12 mouse cellular contexts compared by ENCODE assay signal in genomic region chr2:61476648-61477047, GRCm38 (mm10).
"Had no signal": no experiment of that assay in that cellular context is flagged by ENCODE, and none has a peak within 500 bp of the region (broad histone marks: within the 10 kb centered on the region; RNA-seq: fewer than 3 reads in every experiment).

No protein-coding gene starts in this region.

- H3K36me3 ChIP-seq: limb, embryonic 13.5 days; liver, embryonic 15.5 days; lung, embryonic 15.5 days; midbrain, embryonic 13.5 days had no signal

- DNase-seq: kidney, postnatal 10 days; kidney, postnatal 4 days; left cerebral cortex, postnatal 4 days; right cerebral cortex, adult 18-20 months; right cerebral cortex, postnatal 25 days; thymus, postnatal 36 days had no signal

- H3K4me1 ChIP-seq: limb, embryonic 13.5 days; liver, embryonic 15.5 days; lung, embryonic 15.5 days; midbrain, embryonic 13.5 days had no signal

- H3K4me3 ChIP-seq: layer of hippocampus, adult 2 months; limb, embryonic 13.5 days; liver, embryonic 15.5 days; lung, embryonic 15.5 days; midbrain, embryonic 13.5 days had no signal

- ATAC-seq: intestine, embryonic 16.5 days; midbrain, embryonic 13.5 days had no signal

- H3K4me2 ChIP-seq: limb, embryonic 13.5 days; liver, embryonic 15.5 days; lung, embryonic 15.5 days; midbrain, embryonic 13.5 days had no signal

- H3K27ac ChIP-seq: layer of hippocampus, adult 2 months; limb, embryonic 13.5 days; liver, embryonic 15.5 days; lung, embryonic 15.5 days; midbrain, embryonic 13.5 days had no signal

- H3K27me3 ChIP-seq: limb, embryonic 13.5 days; liver, embryonic 15.5 days; lung, embryonic 15.5 days; midbrain, embryonic 13.5 days had no signal

- H3K9me3 ChIP-seq: limb, embryonic 13.5 days; liver, embryonic 15.5 days; lung, embryonic 15.5 days; midbrain, embryonic 13.5 days had no signal

- H3K9ac ChIP-seq: limb, embryonic 13.5 days; liver, embryonic 15.5 days; lung, embryonic 15.5 days; midbrain, embryonic 13.5 days had no signal
